ENCODE assay signal across 8 mouse cellular contexts in the genomic region with DNA sequence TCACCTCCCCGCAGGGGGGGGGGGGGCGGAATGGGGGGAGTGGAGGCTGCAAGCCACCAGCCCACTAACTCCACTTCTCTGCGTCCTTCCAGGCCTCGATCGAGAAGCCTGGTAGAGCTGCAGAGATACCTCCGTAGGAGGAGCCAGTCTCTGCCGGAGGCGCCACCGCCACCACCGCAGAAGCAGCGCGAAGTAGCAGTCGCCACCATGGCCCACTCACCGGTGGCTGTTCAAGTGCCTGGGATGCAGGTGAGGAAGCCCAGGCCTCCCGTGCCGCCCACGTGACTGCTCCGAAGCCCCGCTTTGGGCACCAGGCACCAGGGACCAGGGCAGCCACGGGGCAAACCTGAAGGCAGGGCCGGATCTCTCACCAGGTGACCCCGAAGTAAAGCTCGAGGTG. TPM values are rescaled to one million over a fixed set of nuclear protein-coding genes. Genes with fewer than 3 reads are reported as not detected.
A peak's percentile ranks its signal among the peaks of the same experiment; 100 is the strongest.
DNase-seq lines count a peak whose midpoint lies in the region; ATAC-seq lines count a peak whose summit lies in the region.

No protein-coding gene starts in this region.

- peak overlapping the region; percentile 57 for H3K4me2 ChIP-seq in embryonic facial prominence, embryonic 11.5 days (ENCODE audit: low read depth, low read length)
- peak overlapping the region; percentile 65 for H3K4me2 ChIP-seq in midbrain, embryonic 11.5 days
- peak overlapping the region; percentile 66 for H3K4me2 ChIP-seq in stomach, embryonic 15.5 days

- peak overlapping the region; percentile 41; the same call in 1 of the 2 replicates for H3K27ac ChIP-seq in embryonic facial prominence, embryonic 11.5 days (replicated peaks; ENCODE audit: low read depth, low read length)
- H3K27ac ChIP-seq in midbrain, embryonic 11.5 days (ENCODE audit: low read depth, low read length): no peak overlapping the region
- no peak overlapping the region for H3K27ac ChIP-seq in stomach, embryonic 15.5 days

- H3K9me3 ChIP-seq in embryonic facial prominence, embryonic 11.5 days (replicated peaks; ENCODE audit: control insufficient read depth, low read length): no peaks in the 10 kb centered on the region
- no peaks in the 10 kb centered on the region for H3K9me3 ChIP-seq in midbrain, embryonic 11.5 days (ENCODE audit: control insufficient read depth, low read length)
- no peaks in the 10 kb centered on the region for H3K9me3 ChIP-seq in stomach, embryonic 15.5 days

- H3K4me3 ChIP-seq in embryonic facial prominence, embryonic 11.5 days (ENCODE audit: low read depth, low read length): peak overlapping the region; percentile 51
- peak overlapping the region; percentile 36 for H3K4me3 ChIP-seq in midbrain, embryonic 11.5 days (ENCODE audit: low read depth, low read length)
- H3K4me3 ChIP-seq in stomach, embryonic 15.5 days (replicated peaks): peak overlapping the region; percentile 51

- intact Hi-C loops in heart, postnatal 10 days (cut with DNase I): no loop called here

- H3K27me3 ChIP-seq in embryonic facial prominence, embryonic 11.5 days (ENCODE audit: control insufficient read depth, insufficient read depth, low read length): no peaks in the 10 kb centered on the region
- peaks cover 4% of the 10 kb centered on the region for H3K27me3 ChIP-seq in midbrain, embryonic 11.5 days (ENCODE audit: control insufficient read depth, insufficient read depth, low read length)
- no peaks in the 10 kb centered on the region for H3K27me3 ChIP-seq in stomach, embryonic 15.5 days (replicated peaks)

- no peaks in the 10 kb centered on the region for H3K36me3 ChIP-seq in embryonic facial prominence, embryonic 11.5 days (replicated peaks; ENCODE audit: control insufficient read depth, insufficient read depth, low read depth, low read length)
- H3K36me3 ChIP-seq in midbrain, embryonic 11.5 days (ENCODE audit: control insufficient read depth, insufficient read depth, low read length): no peaks in the 10 kb centered on the region
- no peaks in the 10 kb centered on the region for H3K36me3 ChIP-seq in stomach, embryonic 15.5 days

- peak overlapping the region; percentile 60 for H3K9ac ChIP-seq in embryonic facial prominence, embryonic 11.5 days (replicated peaks; ENCODE audit: low read length)
- H3K9ac ChIP-seq in midbrain, embryonic 11.5 days (ENCODE audit: low read length): 0 out of 2 replicates have a peak overlapping the region, but pooled peaks have one; percentile 30
- no peak overlapping the region for H3K9ac ChIP-seq in stomach, embryonic 15.5 days

- WGBS in embryonic facial prominence, embryonic 11.5 days: 13% methylated on average over 18 of the region's 23 CpGs
- WGBS in midbrain, embryonic 11.5 days: 18% methylated on average over 11 of the region's 23 CpGs
- 25% methylated on average over 20 of the region's 23 CpGs for WGBS in stomach, embryonic 15.5 days

- ATAC-seq in embryonic facial prominence, embryonic 11.5 days (replicated peaks; ENCODE audit: insufficient number of reproducible peaks, low FRiP score, low TSS enrichment, low read depth): 0 out of 2 replicates have a peak, but pooled peaks have one; percentile 29
- ATAC-seq in midbrain, embryonic 11.5 days (ENCODE audit: low FRiP score): peak; percentile 55; the same call in 1 of the 2 replicates
- ATAC-seq in stomach, embryonic 15.5 days (ENCODE audit: insufficient read depth, low FRiP score, low read depth): peak; percentile 50

- peak; percentile 2 for DNase-seq in adrenal gland, postnatal 10 days
- no peak for DNase-seq in adrenal gland, adult 8-10 months
- peak; percentile 53 for DNase-seq in 416B (ENCODE audit: low read depth)
- DNase-seq in embryonic facial prominence, embryonic 11.5 days (ENCODE audit: low spot score): peak; percentile 24
- DNase-seq in heart, postnatal 10 days: peak; percentile 0 to 7
- DNase-seq in layer of hippocampus, postnatal 36 days: peak; percentile 5 to 7
- peak; percentile 83 for DNase-seq in midbrain, embryonic 11.5 days (ENCODE audit: low spot score, missing footprints)

- no peaks in the 10 kb centered on the region for H3K4me1 ChIP-seq in embryonic facial prominence, embryonic 11.5 days (ENCODE audit: control insufficient read depth, insufficient read depth, low read length)
- H3K4me1 ChIP-seq in midbrain, embryonic 11.5 days (ENCODE audit: control insufficient read depth, insufficient read depth, low read length): 0 out of 2 replicates have a peak, but pooled peaks cover 2% of the 10 kb centered on the region
- no peaks in the 10 kb centered on the region for H3K4me1 ChIP-seq in stomach, embryonic 15.5 days

RNA-seq across cellular contexts. Expression of gene Stk26, which starts 0.7 kb away (rescaled TPM):
- total RNA-seq in adrenal gland, postnatal 10 days (2021): 1 to 10 TPM; 4.1 to 4.3 TPM
- total RNA-seq in adrenal gland, adult 8-10 months (2022): 1 to 10 TPM; 2.8 to 5.8 (median 3.9) TPM
- polyA plus RNA-seq in embryonic facial prominence, embryonic 11.5 days (2014; fragmentation: Nextera tagmentation; extraction: Ambion mirVana): 8.9 and 9.9 TPM in 2 replicates
- 1 to 10 TPM; 2.6 to 3.0 TPM for total RNA-seq in heart, postnatal 10 days (2021)
- total RNA-seq in layer of hippocampus, postnatal 36 days (2021): 1 to 10 TPM; 6.8 to 7.0 TPM
- 0.51 and 0.68 TPM in 2 replicates for polyA plus RNA-seq in midbrain, embryonic 11.5 days (2014; fragmentation: Nextera tagmentation; extraction: Ambion mirVana)
- 6.6 and 8.4 TPM in 2 replicates for polyA plus RNA-seq in stomach, embryonic 15.5 days (2015; fragmentation: Nextera tagmentation; extraction: Ambion mirVana)
